Mouse (Mus musculus): ENCODE data around the gene Mast2.

DNA sequence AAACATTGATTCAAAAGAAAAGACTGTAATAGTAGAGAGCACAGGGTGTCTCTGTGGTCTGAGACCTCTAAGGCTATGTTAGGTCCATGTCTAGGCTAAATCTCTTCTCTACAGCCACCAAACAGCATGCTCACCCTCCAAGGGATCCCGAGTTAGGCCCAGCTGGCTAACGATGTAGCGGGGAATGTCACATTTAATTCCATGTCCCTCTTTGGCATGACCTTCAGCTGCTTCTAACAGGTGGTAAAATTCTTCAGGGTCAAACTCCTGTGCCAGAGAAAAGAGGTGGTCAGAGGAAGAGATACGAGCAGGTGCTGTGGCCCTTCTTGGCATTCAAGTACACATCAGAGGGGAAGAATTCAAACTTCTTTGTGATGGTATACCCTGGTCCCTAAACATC, 146.4 kb downstream of the Mast2 start:
- TF ChIP-seq CTCF (conservative IDR thresholded peaks at IDR 0.05; ENCODE audit: insufficient read depth, insufficient read length, low read depth, low read length) (no peak), POLR2A (IDR thresholded peaks at IDR 0.05; ENCODE audit: low read depth, low read length) (no peak)
